Mouse (Mus musculus): ENCODE results near the gene Folr1.

Gene Folr1

DNA sequence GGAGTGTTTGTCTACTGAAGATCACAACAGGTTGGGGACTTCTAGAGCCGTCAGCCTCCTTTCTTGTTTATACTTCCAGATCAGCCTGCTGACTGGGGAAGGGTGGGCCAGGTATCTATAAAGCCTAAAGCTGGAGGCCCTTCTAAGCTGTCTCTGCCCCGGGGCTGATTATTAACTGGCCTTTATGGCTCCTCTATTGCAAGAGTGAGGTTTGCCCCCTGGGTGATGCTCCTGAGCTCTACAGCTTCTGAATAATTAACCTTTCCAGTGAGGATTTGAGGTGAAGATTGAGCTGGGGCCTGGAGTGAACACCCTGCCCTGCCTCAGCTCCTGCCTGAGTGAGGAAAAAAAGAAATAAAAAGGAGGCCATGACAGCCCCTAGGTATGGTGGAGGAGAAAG lies at the start of gene Folr1:
Gene Folr1 (minus strand): TSS at position 160 of the 400 bp plus-strand sequence.
- DNase-seq (ENCODE audit: low spot score) = no peak

DNA sequence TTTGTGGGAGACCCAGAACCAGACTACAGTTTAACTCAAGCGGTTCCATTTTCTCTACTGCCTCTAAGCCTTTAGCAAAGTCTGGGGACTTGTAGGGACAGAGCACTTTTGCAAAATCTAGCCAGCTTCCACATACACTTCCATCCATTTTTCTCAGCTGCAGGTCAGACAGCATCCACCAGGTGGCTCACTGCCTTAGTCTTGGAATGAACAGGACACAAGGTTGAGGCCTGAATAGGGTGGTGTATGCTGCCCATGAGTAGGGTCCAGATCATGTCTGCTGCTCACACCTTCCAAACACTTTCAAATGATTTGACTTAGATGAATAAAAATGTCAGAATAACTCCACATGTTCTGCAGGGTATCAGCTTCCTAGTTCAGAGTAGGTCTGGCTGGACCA lies 47.5 kb upstream of the Folr1 start:
- peak; percentile 34 for DNase-seq (ENCODE audit: low spot score)

DNA sequence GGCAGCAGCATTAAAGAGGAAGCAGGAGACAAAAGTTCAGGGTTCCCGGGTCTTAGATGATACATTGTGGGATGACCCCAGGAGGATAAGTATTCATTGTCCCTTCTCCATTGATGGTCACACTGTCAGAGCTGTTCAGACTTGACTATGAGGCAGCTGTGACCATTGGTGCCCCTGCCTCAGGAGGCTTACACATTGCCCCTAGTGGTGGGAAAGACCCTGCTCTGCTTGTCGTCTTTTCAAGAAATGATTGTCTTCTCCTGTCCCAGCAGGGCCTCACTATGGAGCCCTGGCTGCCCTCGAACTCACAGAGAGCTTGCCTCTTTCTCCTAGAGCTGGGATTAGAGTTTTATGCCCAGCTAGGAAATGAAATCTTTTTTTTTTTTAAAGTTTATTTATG lies 41.4 kb upstream of the Folr1 start:
- no peak for DNase-seq (ENCODE audit: low spot score)

DNA sequence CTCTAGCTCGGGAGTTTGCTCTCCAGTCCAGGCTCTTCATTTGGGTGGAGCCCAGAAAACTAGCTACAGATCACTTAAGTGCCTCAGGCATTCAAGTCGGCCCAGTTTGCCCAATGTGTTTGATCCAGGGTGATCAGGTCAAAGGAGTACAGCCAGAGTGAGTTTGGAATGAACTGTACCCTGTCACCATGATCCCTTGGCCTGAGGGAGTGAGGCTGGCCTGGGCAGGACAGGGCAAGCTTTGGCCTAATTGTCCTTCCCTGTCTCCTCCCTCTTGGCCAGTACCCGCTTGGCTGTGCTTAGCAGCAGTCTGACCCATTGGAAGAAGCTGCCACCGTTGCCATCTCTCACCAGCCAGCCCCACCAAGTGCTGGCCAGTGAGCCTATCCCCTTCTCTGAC lies 39.5 kb upstream of the Folr1 start:
- no peak for DNase-seq (ENCODE audit: low spot score)

DNA sequence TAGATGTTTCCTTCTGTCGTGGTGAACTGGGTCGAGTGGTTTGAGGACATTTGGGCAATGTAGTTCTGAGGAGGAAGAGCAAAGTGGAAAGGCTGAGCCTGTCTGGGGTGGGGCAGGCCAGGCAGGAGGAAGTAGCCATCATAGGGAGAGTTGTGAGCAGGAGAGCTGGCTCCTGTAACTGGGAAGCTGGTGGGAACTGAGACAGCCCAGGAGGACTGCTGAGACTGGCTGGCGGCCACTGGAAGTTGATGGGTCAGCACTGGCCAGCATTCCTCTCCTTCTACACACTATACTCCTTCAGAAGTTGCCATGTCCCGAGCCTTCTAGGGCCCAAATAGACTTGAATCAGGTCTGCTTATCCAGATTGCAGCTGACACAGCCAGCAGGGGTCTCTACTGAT lies 37.8 kb upstream of the Folr1 start:
- no peak for DNase-seq (ENCODE audit: low spot score)

DNA sequence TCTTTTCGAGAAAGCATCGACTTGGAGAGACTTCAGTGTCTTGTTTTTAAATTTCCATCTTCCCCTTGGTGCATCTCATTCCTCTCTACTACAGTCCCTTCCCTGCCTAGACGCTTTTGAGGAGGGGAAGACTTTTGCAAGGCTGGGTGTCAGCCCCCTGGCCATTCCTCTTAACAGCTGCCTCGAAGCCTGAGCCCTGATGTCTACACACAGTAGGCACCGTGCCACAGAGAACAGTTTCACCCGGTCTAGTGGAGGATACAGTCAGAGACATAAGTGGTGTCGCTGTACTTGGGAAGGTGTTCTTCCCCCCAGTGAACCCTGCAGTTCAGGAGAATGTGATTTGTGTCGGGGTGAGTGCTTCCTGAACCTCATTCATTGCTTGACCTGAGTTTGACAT lies 36.1 kb upstream of the Folr1 start:
- DNase-seq (ENCODE audit: low spot score) = peak; percentile 10

DNA sequence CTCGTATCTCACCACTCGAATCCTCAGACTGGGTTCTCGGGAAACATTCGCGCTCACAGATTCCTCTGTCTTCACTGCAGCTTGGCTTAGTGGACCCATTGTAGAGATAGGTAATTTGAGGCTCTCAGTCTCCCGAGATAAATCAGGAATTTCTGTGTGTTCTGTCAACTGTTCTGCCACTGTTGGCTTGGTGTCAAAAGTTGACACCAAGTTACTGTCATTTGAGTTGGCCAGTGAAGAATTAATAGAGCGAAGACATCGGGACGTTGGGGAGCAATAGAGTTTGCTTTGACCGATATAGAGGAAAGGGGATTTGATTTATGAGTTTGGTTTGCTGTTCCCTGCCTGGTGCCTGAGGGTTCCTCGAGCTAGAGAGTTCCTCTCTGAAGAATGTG lies 35.7 kb upstream of the Folr1 start, which contains the start of gene Tomt:
Gene Tomt (minus strand): TSS at position 73 of the 395 bp plus-strand sequence.
- no peak for DNase-seq (ENCODE audit: low spot score)

DNA sequence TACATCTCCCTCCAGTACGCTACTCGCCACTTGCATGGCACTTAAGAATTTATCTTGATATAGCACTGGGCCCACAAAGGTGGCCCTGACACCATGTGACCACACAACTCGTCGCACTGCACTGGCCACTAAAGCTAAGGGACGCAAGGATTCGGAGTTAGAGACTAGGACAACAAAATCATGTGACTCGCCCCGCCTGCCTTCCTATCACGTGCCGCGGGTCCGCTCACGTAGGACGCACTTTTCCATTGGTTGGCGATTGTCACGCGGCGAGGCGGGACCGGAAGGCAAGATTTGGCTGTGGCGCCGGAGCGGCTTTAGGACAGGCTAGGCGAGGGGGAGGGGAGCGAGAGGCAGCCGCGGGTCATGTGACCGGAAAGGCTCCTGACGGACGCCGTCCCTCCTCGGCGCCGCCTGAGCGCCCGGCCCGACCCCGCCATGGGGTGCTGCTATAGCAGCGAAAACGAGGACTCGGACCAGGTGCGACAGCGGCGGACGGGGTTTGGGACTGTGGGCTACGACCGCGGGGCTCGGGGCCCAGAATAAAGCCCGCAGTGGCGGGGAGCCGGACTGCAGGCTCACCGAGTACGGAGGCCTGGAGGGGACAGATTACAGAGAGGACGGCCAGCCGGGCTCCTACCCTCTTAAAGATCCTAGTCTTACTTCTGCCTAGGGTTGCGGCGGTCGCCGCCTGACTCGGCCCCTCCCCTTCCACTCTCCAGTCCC lies 35.1 kb upstream of the Folr1 start, which contains the start of gene Lamtor1:
Gene Lamtor1 (plus strand): TSS at position 344 of the 726 bp plus-strand sequence.
- peak; percentile 97 for DNase-seq (ENCODE audit: low spot score)

DNA sequence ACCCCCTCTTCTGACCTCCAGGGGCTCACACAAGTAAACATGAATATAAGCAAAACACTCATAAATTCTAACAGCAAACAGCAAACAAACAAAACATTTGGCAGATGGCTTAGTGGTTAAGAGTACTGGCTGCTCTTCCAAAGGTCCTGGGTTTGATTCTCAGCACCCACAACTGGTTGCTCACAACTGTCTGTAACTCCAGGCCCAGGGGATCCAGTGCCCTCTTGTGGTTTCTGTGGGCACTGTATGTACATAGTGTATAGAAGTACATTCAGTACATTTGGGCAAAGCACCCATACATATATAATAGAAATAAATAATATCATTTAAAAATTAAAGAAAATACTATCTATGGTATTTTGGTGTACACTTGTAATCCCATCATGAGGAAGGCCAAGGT lies 32.3 kb upstream of the Folr1 start:
- no peak for DNase-seq (ENCODE audit: low spot score)

DNA sequence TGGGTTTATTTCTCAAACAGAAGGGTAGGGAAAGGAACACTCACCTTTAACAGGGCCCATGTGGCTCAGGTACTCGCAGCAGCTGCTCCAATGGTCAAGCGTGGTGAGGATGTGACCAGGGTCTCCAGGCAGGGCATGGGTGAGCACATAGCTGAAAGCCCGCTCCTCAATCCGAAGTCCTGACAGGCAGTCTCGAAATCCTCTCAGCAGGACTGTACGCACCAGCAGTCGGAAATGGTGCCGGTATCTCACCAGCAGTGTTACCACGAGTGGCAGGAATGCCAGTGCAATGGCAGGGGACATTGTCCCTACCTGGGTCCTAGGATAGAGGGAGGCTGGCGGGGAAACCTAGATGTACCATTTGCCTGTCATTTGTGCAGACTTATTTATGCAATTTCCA lies 31.4 kb upstream of the Folr1 start:
- DNase-seq (ENCODE audit: low spot score) = no peak

DNA sequence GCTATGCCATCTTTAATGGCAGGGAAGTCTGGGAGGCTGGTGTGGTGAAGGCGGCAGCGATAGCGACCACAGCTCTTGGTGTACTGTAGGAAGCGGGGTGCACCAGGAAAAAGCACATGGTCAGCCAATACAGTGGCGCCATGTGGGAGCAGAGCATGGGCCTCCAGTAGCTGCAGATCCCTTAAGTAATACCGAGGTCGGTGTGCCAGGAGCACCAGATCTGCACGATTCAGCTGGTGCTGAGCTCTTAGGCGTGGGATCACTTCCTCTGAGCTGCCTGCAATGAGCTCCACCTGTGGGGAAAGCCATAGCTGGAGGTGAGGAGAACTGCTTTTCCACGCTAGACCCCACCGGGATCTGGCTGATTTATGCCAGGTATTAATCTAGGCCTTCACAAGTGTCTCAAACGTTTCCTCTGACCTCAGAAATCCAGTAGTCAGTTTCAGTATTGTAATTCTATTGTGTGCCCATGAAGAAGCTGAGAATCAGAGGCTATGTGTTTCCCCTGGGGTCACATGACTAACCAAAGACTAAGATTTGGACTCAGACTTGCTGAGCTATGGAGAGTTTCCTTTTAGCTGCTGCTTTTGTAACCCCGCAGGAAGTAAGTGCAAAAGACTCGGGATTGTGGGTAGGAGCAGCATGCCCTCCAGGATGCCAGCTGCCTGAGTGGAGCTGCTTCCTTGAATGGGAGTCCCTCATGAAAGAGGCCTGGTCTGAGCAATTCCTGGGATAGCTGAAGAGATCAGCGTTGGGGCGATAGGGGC lies 29.9 kb upstream of the Folr1 start:
- no peak for DNase-seq (ENCODE audit: low spot score)

DNA sequence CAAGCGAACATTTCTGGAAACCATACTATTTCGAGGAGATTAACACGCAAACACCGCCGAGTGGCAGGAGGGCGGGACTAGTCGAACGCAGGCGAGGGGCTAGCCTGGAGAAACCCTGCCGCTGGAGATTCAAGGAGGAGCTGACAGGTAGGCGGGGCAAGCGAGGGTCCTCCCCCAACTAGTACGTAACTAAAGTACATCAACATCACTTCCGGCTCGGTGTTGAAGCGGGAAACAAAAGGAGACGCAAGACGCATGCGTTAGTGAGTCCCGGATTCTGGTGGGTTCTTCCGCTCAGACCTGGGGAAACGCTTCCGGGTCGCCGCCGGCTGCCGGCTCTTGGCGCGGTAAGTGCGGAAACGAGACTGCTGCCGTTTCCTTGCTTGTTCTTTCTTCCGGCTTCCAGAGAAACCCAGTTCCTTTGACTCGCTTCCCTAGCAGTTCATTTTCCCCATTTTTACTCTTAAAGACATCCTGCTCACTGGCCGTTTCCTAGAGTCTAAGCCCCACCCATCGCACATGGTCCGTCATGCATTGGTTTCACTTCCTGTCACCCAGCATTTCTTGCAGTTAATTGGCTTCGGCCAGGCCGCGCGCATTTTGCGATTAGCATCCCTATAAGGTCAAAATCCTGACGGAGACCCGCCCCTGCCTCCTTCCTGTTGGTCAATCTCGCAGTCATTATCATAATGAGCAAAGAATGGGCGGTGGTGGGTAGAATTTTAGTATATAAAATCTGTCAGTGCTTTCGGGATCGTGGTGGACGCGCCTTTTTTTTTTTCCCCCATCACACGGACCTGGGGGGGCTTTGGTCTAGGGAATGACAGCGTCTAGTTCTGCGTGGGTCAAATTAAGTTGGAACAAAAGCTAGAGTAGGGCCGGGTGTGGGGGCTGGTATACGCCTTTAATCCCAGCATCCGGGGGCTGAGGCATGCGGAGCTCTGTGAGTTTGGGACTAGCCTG lies 25.8 kb upstream of the Folr1 start:
- peak; percentile 98 for DNase-seq (ENCODE audit: low spot score)

DNA sequence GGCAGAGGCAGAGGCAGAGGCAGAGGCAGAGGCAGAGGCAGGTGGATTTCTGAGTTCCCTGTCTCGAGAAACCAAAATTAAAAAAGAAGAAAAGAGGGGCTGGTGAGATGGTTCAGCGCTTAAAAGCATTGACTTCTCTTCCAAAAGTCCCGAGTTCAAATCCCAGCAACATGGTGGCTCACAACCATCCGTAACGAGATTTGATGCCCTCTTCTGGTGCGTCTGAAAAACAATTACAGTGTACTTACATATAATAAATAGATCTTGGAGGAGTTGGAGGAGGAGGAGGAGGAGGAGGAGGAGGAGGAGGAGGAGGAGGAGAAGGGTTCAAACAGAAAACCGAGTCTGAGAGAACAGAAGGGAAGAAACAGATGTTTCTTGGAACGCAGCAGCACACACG lies 25.1 kb upstream of the Folr1 start:
- no peak for DNase-seq (ENCODE audit: low spot score)

DNA sequence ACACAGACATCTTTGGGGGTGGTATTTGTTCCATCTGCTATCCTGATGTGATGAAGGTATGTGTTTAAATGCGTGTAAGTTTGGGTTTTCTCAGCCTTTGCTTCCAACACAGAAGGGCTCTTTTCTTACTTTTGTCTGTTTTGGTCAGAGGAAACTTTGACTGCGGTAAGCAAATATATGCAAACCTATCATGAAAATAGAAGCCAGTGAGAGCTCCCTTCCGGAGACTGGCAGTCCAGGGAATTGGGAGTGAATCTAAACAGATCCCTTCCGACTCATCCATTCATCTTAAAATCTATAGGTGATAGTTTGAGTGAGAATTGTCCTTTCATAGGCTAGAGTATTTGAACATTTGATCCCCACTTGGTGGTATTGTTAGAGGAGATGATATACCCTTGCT lies 17.9 kb upstream of the Folr1 start:
- no peak for DNase-seq (ENCODE audit: low spot score)

DNA sequence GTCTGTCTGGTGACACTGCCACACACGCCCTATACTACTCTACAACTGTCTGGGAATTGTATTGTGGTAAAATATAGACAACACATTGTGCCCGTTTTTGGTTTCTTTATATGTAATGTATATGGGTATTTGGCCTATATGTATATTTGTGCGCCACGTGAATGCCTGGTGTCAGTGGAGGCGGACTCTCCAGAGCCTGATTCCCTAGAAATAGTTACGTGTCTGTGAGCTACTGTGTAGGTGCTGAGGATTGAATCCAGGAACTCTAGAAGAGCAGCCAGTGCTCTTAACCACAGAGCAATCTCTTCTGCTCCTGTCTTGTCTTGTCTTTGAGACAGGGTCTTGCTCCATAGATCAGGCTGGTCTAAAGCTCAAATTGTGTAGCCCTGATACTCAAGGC lies 15.7 kb upstream of the Folr1 start:
- DNase-seq (ENCODE audit: low spot score) = no peak

DNA sequence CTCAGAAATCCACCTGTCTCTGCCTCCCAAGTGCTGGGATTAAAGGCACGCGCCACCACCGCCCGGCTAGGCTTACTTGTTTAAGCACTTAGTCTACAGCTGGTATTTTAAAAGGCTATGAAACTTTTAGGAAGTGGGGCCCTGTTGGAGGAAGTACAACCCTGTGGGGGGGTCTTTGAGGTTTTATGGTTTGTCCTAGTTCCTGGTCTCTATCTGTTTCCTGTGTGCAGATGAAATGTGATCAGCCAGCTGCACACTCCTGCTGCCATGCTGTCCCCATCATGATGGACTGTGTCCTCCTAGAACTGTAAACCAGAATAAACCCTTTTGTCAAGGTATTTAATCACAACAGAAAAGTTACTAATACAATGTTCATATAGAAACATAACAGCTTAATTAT lies 13.6 kb upstream of the Folr1 start:
- DNase-seq (ENCODE audit: low spot score) = no peak

DNA sequence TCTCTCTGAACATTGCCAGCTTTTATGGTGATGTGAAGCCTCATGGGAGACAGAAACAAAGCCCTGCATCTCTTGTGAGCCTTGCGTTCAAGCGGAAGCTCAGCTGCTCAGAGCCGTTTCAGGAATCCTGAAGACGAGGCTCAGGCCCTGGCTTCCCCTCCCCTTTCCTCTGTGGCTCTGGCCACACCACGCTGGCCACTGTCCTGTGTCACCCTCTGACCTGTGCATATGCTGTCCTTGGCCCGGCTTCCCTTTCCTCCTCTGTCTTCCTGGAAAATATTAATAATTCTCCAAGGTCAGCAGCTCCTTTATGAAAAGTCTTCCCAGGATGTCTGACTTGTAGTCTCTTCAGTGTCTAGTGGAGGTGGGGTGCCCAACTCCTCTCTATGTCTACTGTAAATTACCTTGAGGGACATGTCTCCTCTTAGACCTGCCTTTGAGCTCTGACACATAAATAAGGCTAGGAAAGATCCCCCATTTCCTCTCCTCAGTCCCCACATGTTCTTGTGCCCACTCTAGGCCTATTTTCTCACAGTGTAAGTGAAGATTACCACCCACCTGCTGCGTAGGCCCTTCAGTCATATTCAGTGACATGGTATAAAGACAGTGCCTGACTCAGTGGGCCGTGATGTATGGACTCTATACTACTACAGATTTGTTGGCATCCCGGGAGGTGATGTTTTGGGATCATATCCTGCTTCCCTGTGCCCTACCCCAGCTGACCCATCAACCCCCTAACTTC lies 12.0 kb upstream of the Folr1 start:
- no peak for DNase-seq (ENCODE audit: low spot score)

DNA sequence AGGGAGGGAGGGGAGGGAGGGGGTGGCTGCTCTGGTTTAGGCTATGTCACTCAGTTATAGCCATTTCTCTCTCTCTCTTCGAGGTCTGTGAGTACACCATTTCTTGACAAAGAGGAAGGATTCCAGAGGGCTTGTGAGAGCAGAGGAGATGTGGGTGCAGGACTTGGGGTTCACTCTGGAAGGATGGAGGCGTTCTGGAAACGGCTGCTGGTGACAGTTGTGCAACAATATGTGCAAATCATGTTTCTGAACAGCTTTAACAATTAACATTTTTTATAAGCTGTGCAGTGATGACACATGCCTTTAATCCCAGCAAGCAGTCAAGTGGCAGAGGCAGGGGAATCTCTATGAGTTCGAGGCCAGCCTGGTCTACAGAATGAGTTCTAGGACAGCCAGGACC lies 10.3 kb upstream of the Folr1 start:
- DNase-seq (ENCODE audit: low spot score) = no peak

DNA sequence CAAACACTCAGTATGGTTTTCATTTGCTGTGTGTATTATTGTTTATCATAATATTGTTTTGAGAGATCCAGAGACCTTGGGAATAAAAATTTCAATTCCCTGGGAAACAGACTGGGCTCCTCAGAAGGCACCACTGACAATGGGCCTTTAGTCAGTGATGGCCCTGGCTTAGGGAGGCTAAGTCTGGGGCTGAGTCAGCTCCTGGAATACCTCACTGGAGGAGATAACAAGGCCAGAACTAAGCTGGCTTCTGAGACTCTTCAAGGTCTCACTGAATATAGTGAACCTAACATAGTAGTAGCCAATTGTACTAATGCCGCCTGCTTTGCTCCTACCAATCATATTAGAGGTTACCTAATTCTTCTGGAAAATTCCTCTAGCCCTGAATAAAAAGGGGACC lies 5.4 kb upstream of the Folr1 start:
- no peak for DNase-seq (ENCODE audit: low spot score)

DNA sequence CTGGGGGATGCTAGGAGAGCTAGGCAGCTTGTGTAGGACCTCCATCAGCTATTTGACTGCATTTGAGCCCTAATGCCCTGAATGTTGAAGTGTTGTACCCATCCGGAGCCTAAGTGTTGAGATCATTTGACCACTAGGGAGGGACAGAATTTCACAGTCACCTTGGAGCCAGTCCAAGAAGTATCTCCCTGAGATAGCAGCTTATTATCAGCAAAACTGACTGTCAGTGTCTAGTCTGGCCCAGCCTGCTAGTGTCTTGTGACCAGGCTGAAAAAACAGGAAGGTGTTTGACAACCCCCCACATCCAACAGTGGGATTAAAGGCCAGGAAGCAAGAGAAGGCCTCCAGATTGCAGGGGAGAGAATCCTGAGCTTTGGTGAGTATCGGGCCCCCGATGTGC lies 708 bp upstream of the Folr1 start:
- no peak for DNase-seq (ENCODE audit: low spot score)

DNA sequence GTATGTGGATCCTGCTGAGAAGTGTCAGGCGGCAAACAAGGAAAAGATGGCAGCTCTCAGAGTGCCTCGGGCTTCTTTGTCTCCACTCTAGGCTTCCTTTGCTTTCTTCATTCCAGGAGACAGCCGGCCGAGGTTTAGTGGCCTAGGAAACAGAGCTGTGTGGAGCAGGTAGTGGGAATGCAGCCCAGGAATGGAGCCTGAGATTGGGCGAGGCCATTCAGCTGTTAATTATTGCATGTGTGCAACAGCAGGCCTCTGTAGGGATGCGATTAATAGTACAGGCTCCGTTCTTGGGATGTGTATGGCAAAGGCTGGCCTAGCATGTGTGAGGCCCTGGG lies 1.5 kb downstream of the Folr1 start:
- no peak for DNase-seq (ENCODE audit: low spot score)

Data from T-cell, adult 2 months (primary cell).